Mouse (Mus musculus): ENCODE results near the gene Cideb.

DNA sequence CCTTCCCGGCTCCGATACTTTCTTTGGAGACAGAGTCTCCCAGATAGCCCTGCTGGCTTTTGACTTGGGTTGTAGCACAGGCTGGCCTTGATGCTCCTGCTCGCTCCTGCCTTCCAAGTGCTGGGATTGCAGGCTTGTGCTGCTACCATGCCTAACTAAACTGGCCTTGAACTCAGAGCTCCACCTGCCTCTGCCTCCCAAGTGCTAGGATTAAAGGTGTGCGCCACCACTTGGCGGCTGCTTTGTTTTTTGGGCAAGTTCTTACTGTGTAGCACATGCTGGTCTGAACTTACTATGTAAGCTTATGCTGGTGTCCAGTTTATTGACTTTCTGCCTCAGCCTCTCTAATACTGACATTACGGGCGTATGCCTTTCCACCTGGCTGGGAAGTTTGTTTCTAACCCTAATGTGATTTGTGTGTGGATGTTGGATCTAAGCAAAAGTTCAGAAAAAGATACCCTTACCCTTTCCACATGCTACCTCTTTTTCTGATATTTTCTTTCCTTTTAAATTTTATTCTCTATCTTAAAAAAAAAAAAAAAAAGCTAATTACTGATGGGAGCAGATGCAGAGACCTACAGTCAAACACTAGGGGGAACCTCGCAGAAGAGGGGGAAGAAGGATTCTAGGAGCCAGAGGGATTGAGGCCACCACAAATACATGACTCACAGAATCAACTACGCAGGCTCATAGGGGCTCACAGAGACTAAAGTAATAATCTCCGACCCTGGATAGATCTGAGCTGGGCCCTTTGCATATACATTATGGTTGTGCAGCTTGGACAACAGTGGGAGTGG, 11.0 kb downstream of the Cideb start:
- TF ChIP-seq POLR2A (IDR thresholded peaks at IDR 0.05; ENCODE audit: low read depth, low read length) = no peak
- no peak for TF ChIP-seq SMC3 (IDR thresholded peaks at IDR 0.05; ENCODE audit: low read depth, low read length)
- TF ChIP-seq USF1 (IDR thresholded peaks at IDR 0.05; ENCODE audit: low read depth, low read length) = no peak
- TF ChIP-seq CTCF (conservative IDR thresholded peaks at IDR 0.05 in 1 of 2, IDR thresholded peaks at IDR 0.05 in 1 of 2; ENCODE audit: low read depth in 2 of 2, low read length in 2 of 2) = no peak; a peak in 1 of 4 replicates
- TF ChIP-seq NRF1 (IDR thresholded peaks at IDR 0.05; ENCODE audit: low read depth, low read length) = no peak
- no peak for TF ChIP-seq USF2 (conservative IDR thresholded peaks at IDR 0.05; ENCODE audit: low read depth, low read length)
- no peak for TF ChIP-seq EP300 (IDR thresholded peaks at IDR 0.05; ENCODE audit: low read length)
- no peak for TF ChIP-seq HCFC1 (IDR thresholded peaks at IDR 0.05; ENCODE audit: low read depth, low read length)
- no peak for TF ChIP-seq POLR2AphosphoS2 (IDR thresholded peaks at IDR 0.05; ENCODE audit: low read depth, low read length)
- no peak for TF ChIP-seq GABPA (IDR thresholded peaks at IDR 0.05; ENCODE audit: insufficient replicate concordance, low read depth, low read length)
- TF ChIP-seq TBP (conservative IDR thresholded peaks at IDR 0.05; ENCODE audit: low read depth, low read length) = no peak
